Mouse (Mus musculus): Measurements from ENCODE around the gene Bcl3. TPM values are rescaled to one million over a fixed set of nuclear protein-coding genes. Genes with fewer than 3 reads are reported as not detected.

Bcl3 gene
- polyA plus RNA-seq, 1 experiment, result 14.4 TPM

DNA sequence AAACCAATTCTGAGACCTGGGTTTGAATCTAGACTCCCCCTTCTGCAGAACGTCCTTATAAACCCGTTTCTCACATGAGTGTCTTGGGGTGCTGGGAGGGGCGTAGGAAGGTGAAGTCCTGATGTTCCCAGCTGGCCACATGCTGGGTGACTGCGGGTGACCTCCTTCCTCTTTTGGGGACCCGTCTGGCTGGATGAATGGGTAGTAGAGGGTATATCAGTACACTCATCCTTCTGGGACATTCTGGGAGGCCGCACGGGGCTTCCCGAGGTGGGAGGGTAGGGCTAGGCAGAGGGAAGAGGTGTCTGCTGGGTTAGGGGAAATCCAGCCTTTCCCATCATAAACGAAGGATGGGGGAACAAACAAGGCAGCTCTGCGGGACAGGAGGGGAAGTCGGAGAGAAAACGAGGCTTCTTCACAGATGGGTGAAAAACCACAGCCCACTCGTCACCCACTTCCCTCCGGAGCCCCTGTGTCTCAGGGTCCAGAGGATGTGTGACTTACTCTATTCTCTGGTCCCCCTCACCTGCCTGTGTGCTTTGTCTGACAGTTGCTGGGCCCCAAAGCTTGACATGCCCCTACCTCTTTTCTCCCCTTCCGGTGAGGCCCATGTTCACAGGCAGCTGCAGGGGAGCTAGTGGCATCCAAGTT, 22.1 kb upstream of the Bcl3 start:
- no peak for DNase-seq
- Histone ChIP-seq H3K27me3 (replicated peaks; ENCODE audit: control insufficient read depth, insufficient read depth, low read length) (no peaks in the 10 kb centered on the region), H3K4me3 (ENCODE audit: insufficient read depth, low read depth, low read length) (no peak overlapping the region), H3K36me3 (ENCODE audit: control insufficient read depth, insufficient read depth, low read length) (no peaks in the 10 kb centered on the region), H3K27ac (ENCODE audit: insufficient read depth, low read depth, low read length) (no peak overlapping the region), H3K4me1 (ENCODE audit: control insufficient read depth, insufficient read depth, low read length) (peaks cover 3% of the 10 kb centered on the region; the same call in 1 of the 2 replicates)
- TF ChIP-seq POLR2A (IDR thresholded peaks at IDR 0.05; ENCODE audit: low read depth, low read length) (no peak), CTCF (conservative IDR thresholded peaks at IDR 0.05; ENCODE audit: insufficient read depth, insufficient read length, low read depth, low read length) (no peak)
- WGBS, result 78% methylated on average over 15 of the region's 15 CpGs

DNA sequence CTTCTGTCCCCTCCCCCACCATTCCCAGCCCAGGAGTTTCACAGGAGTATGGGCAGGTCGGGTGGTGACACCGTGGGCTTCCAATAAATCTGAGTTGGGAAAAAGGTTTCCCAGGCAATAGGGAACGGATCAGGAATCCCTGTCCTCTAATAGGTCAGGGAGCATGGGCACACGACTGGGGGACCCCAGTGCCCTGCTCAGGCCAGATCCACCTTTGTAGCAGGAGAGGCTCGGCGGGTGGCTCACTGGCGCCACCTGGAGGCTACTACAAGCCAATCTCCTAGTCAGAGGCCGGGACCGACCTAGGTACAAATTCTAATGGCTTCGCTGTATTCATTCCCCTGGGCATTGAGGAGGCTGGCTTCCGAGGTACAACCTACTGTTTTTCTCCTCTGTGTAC, 21.0 kb upstream of the Bcl3 start:
- Histone ChIP-seq H3K27me3 (replicated peaks; ENCODE audit: control insufficient read depth, insufficient read depth, low read length) (no peaks in the 10 kb centered on the region), H3K36me3 (ENCODE audit: control insufficient read depth, insufficient read depth, low read length) (no peaks in the 10 kb centered on the region), H3K4me3 (ENCODE audit: insufficient read depth, low read depth, low read length) (no peak overlapping the region), H3K4me1 (ENCODE audit: control insufficient read depth, insufficient read depth, low read length) (peaks cover 3% of the 10 kb centered on the region; the same call in 1 of the 2 replicates), H3K27ac (ENCODE audit: insufficient read depth, low read depth, low read length) (no peak overlapping the region)
- DNase-seq, result peak; percentile 89
- TF ChIP-seq CTCF (conservative IDR thresholded peaks at IDR 0.05; ENCODE audit: insufficient read depth, insufficient read length, low read depth, low read length) (peak; percentile 87), POLR2A (IDR thresholded peaks at IDR 0.05; ENCODE audit: low read depth, low read length) (no peak)
- 6% methylated on average over 11 of the region's 11 CpGs for WGBS

DNA sequence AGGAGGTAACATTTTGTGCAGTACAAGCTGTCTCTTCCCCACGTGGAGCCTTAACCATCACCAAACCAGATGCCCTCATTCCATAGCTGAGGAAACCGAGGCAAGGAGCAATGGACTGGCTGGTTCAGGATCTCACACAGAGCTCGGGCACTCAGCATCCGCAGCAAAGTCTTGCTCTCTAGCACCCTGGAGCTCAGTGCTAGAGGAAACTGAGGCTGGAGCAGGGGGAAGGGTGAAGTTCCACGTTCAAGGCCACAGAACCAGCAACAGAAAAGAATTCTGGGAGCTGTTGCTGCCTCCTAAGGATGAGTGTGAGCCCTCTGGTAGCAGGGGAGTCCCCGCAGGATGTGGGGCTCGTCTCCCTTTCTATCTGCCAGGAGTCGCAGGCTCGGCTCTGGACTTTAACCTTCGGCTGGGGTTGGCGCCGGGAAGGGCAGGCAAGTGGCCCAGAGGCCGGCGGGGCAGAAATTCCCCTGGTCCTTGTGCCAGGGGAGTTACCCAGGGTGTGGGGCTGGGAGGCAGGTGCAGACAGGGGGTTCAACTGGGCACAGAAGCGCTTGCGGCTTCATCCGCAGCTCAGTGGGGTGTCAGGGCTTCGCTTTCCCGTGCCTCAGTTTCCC, 20.4 kb upstream of the Bcl3 start:
- no peaks in the 10 kb centered on the region for H3K36me3 ChIP-seq (ENCODE audit: control insufficient read depth, insufficient read depth, low read length)
- no peak overlapping the region for H3K4me3 ChIP-seq (ENCODE audit: insufficient read depth, low read depth, low read length)
- no peaks in the 10 kb centered on the region for H3K27me3 ChIP-seq (replicated peaks; ENCODE audit: control insufficient read depth, insufficient read depth, low read length)
- DNase-seq, result peak; percentile 94
- TF ChIP-seq CTCF (conservative IDR thresholded peaks at IDR 0.05; ENCODE audit: insufficient read depth, insufficient read length, low read depth, low read length), result no peak
- no peak for TF ChIP-seq POLR2A (IDR thresholded peaks at IDR 0.05; ENCODE audit: low read depth, low read length)
- peak overlapping the region; percentile 56 for H3K27ac ChIP-seq (ENCODE audit: insufficient read depth, low read depth, low read length)
- WGBS, result 33% methylated on average over 19 of the region's 19 CpGs
- peaks cover 3% of the 10 kb centered on the region; the same call in 1 of the 2 replicates for H3K4me1 ChIP-seq (ENCODE audit: control insufficient read depth, insufficient read depth, low read length)

DNA sequence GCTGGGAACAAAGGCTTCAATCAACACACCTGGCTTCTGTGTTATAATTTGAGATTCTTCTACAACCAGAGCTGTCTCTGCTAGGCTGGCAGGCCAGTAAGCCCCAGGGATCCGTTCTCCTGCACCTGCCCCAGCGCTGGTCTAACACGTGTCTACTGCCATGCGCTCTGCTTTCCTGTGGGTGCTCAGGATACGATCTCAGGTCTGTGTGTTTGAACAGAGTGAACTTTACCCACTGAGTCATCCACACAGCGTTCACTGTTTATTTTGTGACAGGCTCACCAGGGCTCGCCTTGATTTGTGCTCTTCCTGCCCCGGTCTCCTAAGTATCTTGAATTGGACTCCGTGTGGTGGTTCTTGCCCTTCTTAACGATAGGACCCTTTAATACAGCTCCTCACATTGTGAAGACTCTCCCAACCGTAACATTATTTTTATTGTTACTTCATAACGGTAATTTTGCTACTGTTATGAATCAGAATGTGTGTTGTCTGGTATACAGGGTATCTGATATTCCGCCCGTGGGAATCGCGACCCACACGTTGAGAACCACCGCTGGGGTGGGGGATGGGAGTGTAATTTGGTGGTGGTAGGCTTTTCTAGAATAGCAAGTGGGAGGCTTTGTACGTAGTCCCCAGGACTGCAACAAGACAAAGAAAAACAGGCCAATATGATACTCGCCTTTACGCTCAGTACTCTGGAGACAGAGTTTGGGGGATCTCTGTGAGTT, 19.3 kb upstream of the Bcl3 start:
- Histone ChIP-seq H3K27ac (ENCODE audit: insufficient read depth, low read depth, low read length) (0 out of 2 replicates have a peak overlapping the region, but pooled peaks have one; percentile 1), H3K27me3 (replicated peaks; ENCODE audit: control insufficient read depth, insufficient read depth, low read length) (no peaks in the 10 kb centered on the region), H3K4me1 (ENCODE audit: control insufficient read depth, insufficient read depth, low read length) (peaks cover 3% of the 10 kb centered on the region; the same call in 1 of the 2 replicates), H3K36me3 (ENCODE audit: control insufficient read depth, insufficient read depth, low read length) (no peaks in the 10 kb centered on the region), H3K4me3 (ENCODE audit: insufficient read depth, low read depth, low read length) (no peak overlapping the region)
- WGBS, result 66% methylated on average over 21 of the region's 21 CpGs
- DNase-seq, result peak; percentile 75
- TF ChIP-seq CTCF (conservative IDR thresholded peaks at IDR 0.05; ENCODE audit: insufficient read depth, insufficient read length, low read depth, low read length) (no peak), POLR2A (IDR thresholded peaks at IDR 0.05; ENCODE audit: low read depth, low read length) (no peak)

DNA sequence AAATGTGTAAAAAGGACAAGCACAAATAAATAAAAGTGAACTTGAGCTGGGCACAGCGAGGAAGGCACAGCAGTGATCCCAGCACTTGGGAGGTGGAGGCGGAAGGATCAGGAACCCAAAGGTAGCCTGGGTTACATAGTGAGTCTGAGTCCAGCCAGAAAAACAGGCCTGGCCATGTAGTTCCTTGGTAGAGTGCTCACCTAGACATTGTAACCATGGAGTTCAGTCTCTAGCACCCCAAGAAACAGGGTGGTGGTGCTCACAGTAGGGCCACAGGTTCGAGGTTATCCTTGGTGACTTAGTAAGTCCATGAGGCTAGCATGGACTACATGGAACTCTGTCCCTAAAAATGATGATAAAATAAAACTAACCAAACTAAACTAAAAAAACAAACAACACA, 18.4 kb upstream of the Bcl3 start:
- no peak overlapping the region for H3K27ac ChIP-seq (ENCODE audit: insufficient read depth, low read depth, low read length)
- H3K36me3 ChIP-seq (ENCODE audit: control insufficient read depth, insufficient read depth, low read length), result no peaks in the 10 kb centered on the region
- 94% methylated on average over 3 of the region's 3 CpGs for WGBS
- no peaks in the 10 kb centered on the region for H3K27me3 ChIP-seq (replicated peaks; ENCODE audit: control insufficient read depth, insufficient read depth, low read length)
- DNase-seq, result no peak
- TF ChIP-seq CTCF (conservative IDR thresholded peaks at IDR 0.05; ENCODE audit: insufficient read depth, insufficient read length, low read depth, low read length) (no peak), POLR2A (IDR thresholded peaks at IDR 0.05; ENCODE audit: low read depth, low read length) (no peak)
- H3K4me1 ChIP-seq (ENCODE audit: control insufficient read depth, insufficient read depth, low read length), result peaks cover 3% of the 10 kb centered on the region; the same call in 1 of the 2 replicates
- no peak overlapping the region for H3K4me3 ChIP-seq (ENCODE audit: insufficient read depth, low read depth, low read length)

DNA sequence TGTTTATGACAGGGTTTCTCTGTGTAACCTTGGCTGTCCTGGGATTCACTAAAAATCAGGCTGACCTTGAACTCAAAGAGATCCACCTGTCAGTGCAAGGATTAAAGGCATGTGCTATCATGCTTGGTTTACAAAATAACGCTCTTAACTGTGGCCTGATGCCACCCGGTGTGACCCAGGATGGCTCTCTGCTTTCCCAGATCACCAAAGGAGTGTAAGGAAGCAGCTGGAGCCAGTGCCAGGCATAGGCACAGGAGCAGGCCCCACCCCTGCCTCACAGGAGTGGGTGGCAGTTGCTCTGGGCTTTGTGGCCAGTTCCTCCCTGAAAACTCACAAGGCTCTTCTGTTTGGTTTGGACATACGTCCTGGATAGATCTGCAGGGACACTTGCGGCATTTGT, 17.8 kb upstream of the Bcl3 start:
- H3K4me3 ChIP-seq (ENCODE audit: insufficient read depth, low read depth, low read length), result no peak overlapping the region
- no peak overlapping the region for H3K27ac ChIP-seq (ENCODE audit: insufficient read depth, low read depth, low read length)
- TF ChIP-seq POLR2A (IDR thresholded peaks at IDR 0.05; ENCODE audit: low read depth, low read length), result no peak
- no peak for TF ChIP-seq CTCF (conservative IDR thresholded peaks at IDR 0.05; ENCODE audit: insufficient read depth, insufficient read length, low read depth, low read length)
- no peaks in the 10 kb centered on the region for H3K27me3 ChIP-seq (replicated peaks; ENCODE audit: control insufficient read depth, insufficient read depth, low read length)
- peaks cover 3% of the 10 kb centered on the region; the same call in 1 of the 2 replicates for H3K4me1 ChIP-seq (ENCODE audit: control insufficient read depth, insufficient read depth, low read length)
- 86% methylated on average over 4 of the region's 4 CpGs for WGBS
- no peaks in the 10 kb centered on the region for H3K36me3 ChIP-seq (ENCODE audit: control insufficient read depth, insufficient read depth, low read length)
- no peak for DNase-seq

DNA sequence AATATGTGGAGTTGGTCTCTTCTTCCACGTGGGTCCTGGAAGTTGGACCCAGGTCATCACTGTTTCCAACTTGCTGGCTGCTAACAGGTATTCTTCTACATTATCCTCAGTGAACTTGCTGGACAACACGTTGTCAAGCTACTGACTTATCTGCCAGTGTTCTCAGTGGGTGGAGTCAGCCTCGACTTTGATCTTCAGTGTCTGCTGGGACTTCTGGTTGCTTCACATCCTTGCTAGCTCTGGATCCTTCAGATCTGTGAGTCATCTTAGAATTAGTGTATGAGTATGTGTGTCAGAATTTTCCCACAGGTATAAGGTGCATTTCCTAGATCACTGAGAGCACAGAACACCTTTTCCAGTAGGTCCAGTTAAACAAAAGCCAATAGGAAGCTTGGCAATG, 14.3 kb upstream of the Bcl3 start:
- peak; percentile 47 for DNase-seq
- H3K36me3 ChIP-seq (ENCODE audit: control insufficient read depth, insufficient read depth, low read length), result no peaks in the 10 kb centered on the region
- no peak overlapping the region for H3K27ac ChIP-seq (ENCODE audit: insufficient read depth, low read depth, low read length)
- TF ChIP-seq CTCF (conservative IDR thresholded peaks at IDR 0.05; ENCODE audit: insufficient read depth, insufficient read length, low read depth, low read length), result no peak
- TF ChIP-seq POLR2A (IDR thresholded peaks at IDR 0.05; ENCODE audit: low read depth, low read length), result no peak
- no peak overlapping the region for H3K4me3 ChIP-seq (ENCODE audit: insufficient read depth, low read depth, low read length)
- H3K27me3 ChIP-seq (replicated peaks; ENCODE audit: control insufficient read depth, insufficient read depth, low read length), result no peaks in the 10 kb centered on the region
- no peaks in the 10 kb centered on the region; the same call in 1 of the 2 replicates for H3K4me1 ChIP-seq (ENCODE audit: control insufficient read depth, insufficient read depth, low read length)
- 46% methylated on average over 3 of the region's 3 CpGs for WGBS

All from kidney, adult 2 months (tissue).